Mouse (Mus musculus) heart, adult 8-10 months (tissue): Measurements from ENCODE around the gene Ddx43. TPM values are rescaled to one million over a fixed set of nuclear protein-coding genes. Genes with fewer than 3 reads are reported as not detected.

Source experiments
- DNase-seq: peaks from one replicate; pipeline ENCODE4 v3.0.0; 2022; ENCODE audit warnings: low spot score
- total RNA-seq, 4 experiments: library from RNA; stranded (reverse); gene quantifications; 2 replicates each; pipeline ENCODE4 v1.2.4; 2022

The Ddx43 gene
- total RNA-seq, 4 experiments from 2014 or later = not detected

- DNase-seq = peak; percentile 82
Observed at GRCm38 (mm10) chr9:78442579-78443392, 47.2 kb downstream of the Ddx43 start, which contains the start of gene Cgas. Gene Cgas (minus strand): TSS chr9:78443237.

- no peak for DNase-seq
Observed at GRCm38 (mm10) chr9:78447606-78447972, 52.0 kb downstream of the Ddx43 start.

- peak; percentile 85 for DNase-seq
Observed at GRCm38 (mm10) chr9:78447973-78448873, 52.6 kb downstream of the Ddx43 start, which contains the start of the genes Mto1 and Gm17324. Gene Mto1 (plus strand): TSS chr9:78448208. Gene Gm17324 (minus strand): TSS chr9:78448786.

GRCm38 (mm10) chr9:78450404-78450803 lies 54.8 kb downstream of the Ddx43 start:
- no peak for DNase-seq

GRCm38 (mm10) chr9:78451382-78451781 lies 55.8 kb downstream of the Ddx43 start:
- peak; percentile 32 for DNase-seq

GRCm38 (mm10) chr9:78457026-78457425 lies 61.4 kb downstream of the Ddx43 start:
- DNase-seq = no peak

GRCm38 (mm10) chr9:78463337-78463736 lies 67.8 kb downstream of the Ddx43 start:
- no peak for DNase-seq

GRCm38 (mm10) chr9:78465725-78466124 lies 70.1 kb downstream of the Ddx43 start:
- DNase-seq = no peak

Other genes with a start within 250 kb of the Ddx43 start
- gene Gsta4, start 213.0 kb upstream of the Ddx43 start, total RNA-seq = 100 to 1,000 TPM; 108 to 158 (median 147) TPM
- gene Gsta1, start 165.1 kb upstream of the Ddx43 start, total RNA-seq = 10 to 100 TPM in 2 of 4 experiments, 1 to 10 TPM in 2; 2.9 to 17.3 (median 7.6) TPM
- gene Gm3776, start 138.6 kb upstream of the Ddx43 start, total RNA-seq = 1 to 10 TPM in 3 of 4 experiments, under 1 TPM in 1; 0.43 to 6.3 (median 2.7) TPM
- gene Gm10639, start 105.9 kb upstream of the Ddx43 start, total RNA-seq = 1 to 10 TPM in 2 of 4 experiments, under 1 TPM in 1, not detected in 1; 0.73 to 3.2 (median 2.0) TPM
- gene Omt2a, start 81.0 kb upstream of the Ddx43 start, total RNA-seq = not detected
- not detected for gene Omt2b, start 68.2 kb upstream of the Ddx43 start, total RNA-seq
- gene Gsta2, start 40.0 kb upstream of the Ddx43 start, total RNA-seq = 1 to 10 TPM; 1.4 to 4.4 (median 2.6) TPM
- gene Dppa5a, start 27.6 kb upstream of the Ddx43 start, total RNA-seq = not detected
- not detected for gene Ooep, start 17.1 kb upstream of the Ddx43 start, total RNA-seq
- under 1 TPM; 0.16 to 0.44 (median 0.28) TPM for gene Cgas, start 47.5 kb downstream of the Ddx43 start, total RNA-seq
- gene Mto1, start 52.4 kb downstream of the Ddx43 start, total RNA-seq = 10 to 100 TPM; 23.6 to 29.9 (median 27.6) TPM
- gene Gm17324, start 53.0 kb downstream of the Ddx43 start, total RNA-seq = not detected
- 100 to 1,000 TPM; 830 to 950 (median 884) TPM for gene Eef1a1, start 93.4 kb downstream of the Ddx43 start, total RNA-seq
- 1 to 10 TPM; 4.5 to 7.4 (median 5.8) TPM for gene Slc17a5, start 192.3 kb downstream of the Ddx43 start, total RNA-seq
- gene Cd109, start 219.8 kb downstream of the Ddx43 start, total RNA-seq = 1 to 10 TPM in 1 of 4 experiments, under 1 TPM in 3; 0.50 to 1.2 (median 0.70) TPM